Mouse (Mus musculus) liver, adult 2 months (tissue): ENCODE measurements at regions not wholly inside any gene's neighbourhood (a gene's known extent, or its start where the extent isn't known, plus 50 kb on each side); places are given as distances from the start of the nearest gene placed in this dataset.

Source experiments
- DNase-seq: peaks from one replicate; pipeline ENCODE4 v3.0.0-alpha.2; 2011; ENCODE audit warnings: low read depth, low spot score; ENCODE audit errors: extremely low read depth
- H3K27ac ChIP-seq: fragments of 200-500 bp; replicated peaks from 2 replicates; pipeline ENCODE4 v1.5.1; 2012; ENCODE audit warnings: low read depth, mild to moderate bottlenecking, control low read depth, inconsistent platforms, low read length; ENCODE audit not compliant: insufficient read depth
- H3K27me3 ChIP-seq: fragments of 200-500 bp; 2 replicates; pipeline ENCODE4 v1.6.1; 2012; ENCODE audit warnings: mild to moderate bottlenecking, moderate library complexity, low read length, inconsistent platforms; ENCODE audit not compliant: control insufficient read depth, insufficient read depth
- H3K36me3 ChIP-seq: fragments of 200-500 bp; 2 replicates; pipeline ENCODE4 v1.6.1; 2012; ENCODE audit warnings: low read length, inconsistent platforms; ENCODE audit not compliant: control insufficient read depth, insufficient read depth
- H3K4me1 ChIP-seq: fragments of 200-500 bp; 2 replicates; pipeline ENCODE4 v1.6.1; 2011; ENCODE audit warnings: low read length; ENCODE audit not compliant: control insufficient read depth, insufficient read depth
- H3K4me3 ChIP-seq: fragments of 200-500 bp; 2 replicates; pipeline ENCODE4 v1.5.1; 2011; ENCODE audit warnings: low read depth, mild to moderate bottlenecking, control low read depth, low read length, moderate library complexity; ENCODE audit not compliant: insufficient read depth
- H3K79me2 ChIP-seq: fragments of 200-500 bp; 2 replicates; pipeline ENCODE4 v1.6.1; 2012; ENCODE audit warnings: inconsistent platforms, mild to moderate bottlenecking, low read length, moderate library complexity; ENCODE audit not compliant: control insufficient read depth, insufficient read depth
- H3K9ac ChIP-seq: fragments of 200-500 bp; 2 replicates; pipeline ENCODE4 v1.6.1; 2012; ENCODE audit warnings: low read depth, mild to moderate bottlenecking, control low read depth, inconsistent platforms, low read length
- CTCF ChIP-seq: fragments of 200-500 bp; IDR thresholded peaks from 2 replicates; pipeline ENCODE4 v1.5.1; 2011; ENCODE audit warnings: low read depth, low read length, control low read depth
- POLR2A ChIP-seq: fragments of 200-500 bp; IDR thresholded peaks from 2 replicates; pipeline ENCODE4 v1.6.1; 2011; ENCODE audit warnings: low read length, control low read depth; ENCODE audit not compliant: insufficient read depth; ENCODE audit errors: extremely low read depth
- WGBS: fragments of 180-500 bp; shearing (Covaris S2); methylation state at CpG from one replicate; pipeline ENCODE4 v1.1.7; 2018; 5-methylcytosine and 5-hydroxymethylcytosine counted together

DNA sequence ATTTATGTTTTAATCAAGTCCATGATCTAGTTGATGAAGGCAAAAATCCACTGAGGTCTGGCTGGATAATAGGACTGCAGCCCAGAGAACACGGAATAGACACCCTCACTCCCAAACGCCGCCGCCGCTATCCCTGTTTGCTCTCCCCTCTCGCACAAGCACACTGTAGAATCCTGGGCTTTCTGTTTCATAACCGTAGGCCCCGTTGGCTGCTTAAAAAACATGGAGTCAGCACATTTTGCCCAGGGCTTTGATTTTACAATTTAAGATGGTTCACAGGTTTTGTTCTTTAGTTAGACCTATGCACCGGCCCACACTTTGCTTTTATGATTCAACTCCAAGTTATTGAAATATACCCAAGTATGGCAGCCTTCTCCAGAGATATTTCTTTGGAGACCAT, 229.6 kb downstream of the Ttll7 start:
- H3K27me3 ChIP-seq: no peaks in the 10 kb centered on the region
- H3K9ac ChIP-seq: no peak overlapping the region
- H3K4me1 ChIP-seq: no peaks in the 10 kb centered on the region
- WGBS: 92% methylated on average over 9 of the region's 9 CpGs
- TF ChIP-seq CTCF (no peak), POLR2A (no peak)
- DNase-seq: no peak
- no peak overlapping the region for H3K4me3 ChIP-seq
- H3K36me3 ChIP-seq: no peaks in the 10 kb centered on the region
- no peak overlapping the region for H3K27ac ChIP-seq
- H3K79me2 ChIP-seq: no peaks in the 10 kb centered on the region

DNA sequence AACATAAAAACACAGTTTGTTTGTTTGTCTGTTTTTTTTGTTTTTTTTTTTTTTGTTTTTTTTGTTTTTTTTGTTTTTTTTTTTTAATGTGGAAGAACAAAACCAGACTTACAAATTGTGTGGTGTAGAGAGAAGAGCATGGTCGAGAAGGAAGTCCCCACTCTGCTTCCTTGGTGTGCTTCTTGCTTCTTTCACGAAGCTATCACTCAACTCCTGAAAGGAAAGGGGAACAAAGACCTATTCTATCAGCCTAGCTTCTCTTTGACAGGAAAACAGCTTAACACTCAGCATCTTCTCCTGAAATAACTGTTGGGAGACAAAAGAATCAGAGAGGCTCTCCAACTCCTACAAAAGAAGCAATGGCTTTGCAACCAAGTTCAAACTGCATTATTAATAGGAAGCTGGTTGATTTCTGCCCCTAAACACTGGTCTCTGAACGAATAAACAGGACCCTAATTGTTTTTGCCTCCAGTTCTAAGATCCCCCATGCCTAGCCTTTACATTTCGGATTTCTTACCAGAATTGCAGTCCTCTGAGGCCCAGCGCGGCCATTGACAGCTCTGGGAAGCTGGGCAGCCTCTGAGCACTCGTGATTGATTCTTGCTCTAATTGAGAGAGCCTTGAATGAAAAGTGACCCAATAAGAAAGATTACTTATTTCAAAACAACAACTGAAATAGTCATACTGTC, 230.2 kb downstream of the Ttll7 start:
- Histone ChIP-seq H3K79me2 (no peaks in the 10 kb centered on the region), H3K4me3 (no peak overlapping the region), H3K27ac (no peak overlapping the region), H3K4me1 (no peaks in the 10 kb centered on the region), H3K36me3 (no peaks in the 10 kb centered on the region), H3K27me3 (no peaks in the 10 kb centered on the region), H3K9ac (no peak overlapping the region)
- no peak for DNase-seq
- no peak for TF ChIP-seq POLR2A
- no peak for TF ChIP-seq CTCF
- WGBS: 53% methylated on average over 7 of the region's 7 CpGs

DNA sequence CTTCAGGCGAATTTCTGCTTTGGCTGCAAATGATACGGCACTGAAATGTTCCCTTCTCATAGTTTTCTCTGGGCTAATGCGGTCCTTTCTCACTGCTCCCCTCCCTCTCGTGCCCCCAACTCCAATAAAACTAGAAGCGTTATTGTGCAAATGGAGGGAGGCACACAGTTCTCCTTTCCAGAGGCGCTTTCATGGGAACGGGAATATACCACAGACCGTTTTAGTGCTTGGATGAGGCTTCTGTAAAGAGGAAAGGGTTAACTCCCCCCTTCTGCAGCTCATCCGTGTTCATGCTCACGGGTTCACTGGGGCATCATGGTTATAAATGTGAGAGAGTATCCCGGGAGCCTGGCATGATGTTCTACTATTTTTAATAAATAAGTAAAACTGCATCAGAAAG, 231.2 kb downstream of the Ttll7 start:
- H3K4me1 ChIP-seq: no peaks in the 10 kb centered on the region
- H3K9ac ChIP-seq: no peak overlapping the region
- H3K4me3 ChIP-seq: no peak overlapping the region
- H3K36me3 ChIP-seq: no peaks in the 10 kb centered on the region
- WGBS: 84% methylated on average over 11 of the region's 11 CpGs
- no peak overlapping the region for H3K27ac ChIP-seq
- DNase-seq: no peak
- no peaks in the 10 kb centered on the region for H3K79me2 ChIP-seq
- TF ChIP-seq POLR2A: no peak
- no peak for TF ChIP-seq CTCF
- H3K27me3 ChIP-seq: no peaks in the 10 kb centered on the region

DNA sequence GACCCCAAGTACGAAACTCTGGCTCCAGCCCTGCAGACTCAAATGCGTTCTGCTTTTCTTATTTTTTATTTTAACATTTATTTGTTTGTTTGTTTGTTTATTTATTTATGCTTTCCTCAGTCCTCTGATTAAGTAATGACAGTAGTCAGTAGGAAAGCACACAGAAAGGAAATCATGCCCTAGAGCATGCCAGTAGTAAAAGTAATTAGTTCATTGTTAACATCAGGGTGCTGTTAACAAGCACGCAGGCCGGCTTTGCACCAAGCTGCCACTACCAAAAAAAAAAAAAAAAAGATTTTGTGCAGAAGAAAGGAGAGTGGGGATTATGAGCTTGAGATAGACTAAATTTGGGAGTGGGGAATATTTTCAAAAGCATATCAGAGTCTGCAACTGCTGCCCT, 231.7 kb downstream of the Ttll7 start:
- Histone ChIP-seq H3K4me3 (no peak overlapping the region), H3K9ac (no peak overlapping the region), H3K4me1 (no peaks in the 10 kb centered on the region), H3K36me3 (no peaks in the 10 kb centered on the region), H3K27me3 (no peaks in the 10 kb centered on the region), H3K27ac (no peak overlapping the region), H3K79me2 (no peaks in the 10 kb centered on the region)
- TF ChIP-seq CTCF (no peak), POLR2A (no peak)
- 84% methylated on average over 4 of the region's 4 CpGs for WGBS
- DNase-seq: no peak

DNA sequence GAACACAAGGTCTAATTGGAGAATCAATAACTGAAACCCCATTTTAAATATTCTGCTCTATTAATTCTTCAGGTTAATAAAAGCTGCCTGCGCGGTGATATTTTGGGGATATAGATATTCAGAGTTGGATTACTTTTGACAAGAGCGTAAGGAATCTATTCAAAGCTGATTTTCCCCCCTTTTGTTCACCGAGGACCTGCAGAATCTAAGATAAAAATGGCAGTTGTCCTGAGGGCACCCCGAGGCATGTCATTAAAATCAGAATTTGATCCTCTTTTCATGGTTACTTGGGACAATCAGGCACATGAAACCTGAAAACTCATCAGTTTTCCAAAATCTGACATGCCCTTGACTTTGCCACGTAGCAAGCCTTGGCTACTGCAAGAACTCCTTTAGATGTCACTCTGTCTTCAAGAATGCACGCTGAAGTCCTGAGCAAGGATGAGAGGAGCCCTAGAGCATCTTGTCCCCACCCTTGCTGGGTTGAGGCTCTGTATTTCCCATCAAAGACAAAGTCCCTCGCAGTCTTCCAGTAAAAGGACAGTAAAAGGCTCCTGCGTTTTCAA, 232.5 kb downstream of the Ttll7 start:
- 85% methylated on average over 9 of the region's 9 CpGs for WGBS
- H3K36me3 ChIP-seq: no peaks in the 10 kb centered on the region
- H3K9ac ChIP-seq: no peak overlapping the region
- DNase-seq: no peak
- TF ChIP-seq POLR2A (no peak), CTCF (no peak)
- H3K27ac ChIP-seq: no peak overlapping the region
- no peaks in the 10 kb centered on the region for H3K4me1 ChIP-seq
- H3K79me2 ChIP-seq: no peaks in the 10 kb centered on the region
- no peaks in the 10 kb centered on the region for H3K27me3 ChIP-seq
- H3K4me3 ChIP-seq: no peak overlapping the region

DNA sequence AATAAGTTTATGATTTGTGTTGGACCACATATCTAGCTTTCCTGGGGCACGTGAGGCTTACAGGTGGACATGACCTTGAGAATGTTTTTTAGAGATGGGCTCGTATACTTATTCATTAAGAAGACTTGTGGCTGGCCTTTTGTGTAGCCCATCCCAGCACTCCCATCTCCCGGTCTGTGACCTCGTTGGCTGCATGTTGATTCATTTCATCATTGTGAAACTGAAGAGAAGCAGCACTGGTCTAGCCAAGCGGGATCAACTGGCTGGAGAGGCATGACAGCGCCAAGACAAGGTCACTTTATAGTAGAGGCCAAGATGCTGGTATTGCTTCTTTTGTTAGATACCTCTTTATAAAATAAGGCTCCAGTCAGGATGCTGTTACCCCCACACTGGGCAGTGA, 236.0 kb downstream of the Ttll7 start:
- H3K79me2 ChIP-seq: no peaks in the 10 kb centered on the region
- TF ChIP-seq CTCF (no peak), POLR2A (no peak)
- H3K4me3 ChIP-seq: no peak overlapping the region
- no peak overlapping the region for H3K9ac ChIP-seq
- no peak for DNase-seq
- no peak overlapping the region for H3K27ac ChIP-seq
- H3K4me1 ChIP-seq: no peaks in the 10 kb centered on the region
- H3K36me3 ChIP-seq: no peaks in the 10 kb centered on the region
- H3K27me3 ChIP-seq: no peaks in the 10 kb centered on the region
- WGBS: 74% methylated on average over 6 of the region's 6 CpGs
